Mouse (Mus musculus) stomach, postnatal 0 days (tissue): ENCODE data around the gene Adh6a.

Experiments used
- CTCF ChIP-seq: IDR thresholded peaks from 2 replicates; pipeline ENCODE4 v1.5.1; 2016; ENCODE audit warnings: antibody characterized with exemption, low read depth, mild to moderate bottlenecking, moderate library complexity
- EP300 ChIP-seq: optimal IDR thresholded peaks from 2 replicates; pipeline ENCODE3; 2016; ENCODE audit warnings: antibody characterized with exemption

DNA sequence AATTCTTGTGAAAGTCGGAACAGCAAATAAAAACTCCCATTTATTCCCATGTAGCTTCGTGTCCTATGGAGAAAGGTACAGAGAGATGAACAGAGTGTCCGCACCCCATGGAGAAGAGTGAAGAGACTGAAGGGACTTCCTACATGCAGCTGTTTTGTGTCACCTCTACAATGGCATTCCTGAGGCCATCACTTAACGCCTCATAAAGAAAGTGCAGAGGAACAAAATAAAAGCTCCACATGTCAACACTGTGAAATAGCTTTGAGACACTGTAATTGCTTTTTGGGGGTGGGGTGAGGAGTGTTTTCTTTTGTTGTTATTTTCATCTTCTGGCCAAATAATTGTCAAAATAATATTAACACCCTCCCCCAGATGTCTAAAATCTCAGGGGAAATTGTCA, 10.4 kb upstream of the Adh6a start:
- TF ChIP-seq CTCF (no peak), EP300 (no peak)
